ENCODE assay signal across 26 mouse cellular contexts in genomic region chr2:165187648-165188380, GRCm38 (mm10). TPM values are rescaled to one million over a fixed set of nuclear protein-coding genes. Genes with fewer than 3 reads are reported as not detected.
DNase-seq lines count a peak whose midpoint lies in the region; ATAC-seq and TF ChIP-seq lines count a peak whose summit lies in the region.
"Had no signal": no experiment of that assay in that cellular context is flagged by ENCODE, and none has a peak within 500 bp of the region (broad histone marks: within the 10 kb centered on the region; RNA-seq: fewer than 3 reads in every experiment).

No protein-coding gene starts in this region.

- no peak for ATAC-seq in midbrain, postnatal 0 days (ENCODE audit: low FRiP score)
- no peak for ATAC-seq in midbrain, embryonic 11.5 days (ENCODE audit: low FRiP score)
- no peak for ATAC-seq in erythroblast, adult 5-6 weeks (replicated peaks; ENCODE audit: low FRiP score, poor library complexity, severe bottlenecking)
- ATAC-seq: forebrain, embryonic 16.5 days; intestine, embryonic 15.5 days had no signal

- no peaks in the 10 kb centered on the region for H3K36me3 ChIP-seq in midbrain, postnatal 0 days (ENCODE audit: insufficient read depth, low read length)
- H3K36me3 ChIP-seq in midbrain, embryonic 11.5 days (ENCODE audit: control insufficient read depth, insufficient read depth, low read length), result no peaks in the 10 kb centered on the region
- H3K36me3 ChIP-seq: forebrain, embryonic 10.5 days; intestine, embryonic 15.5 days; limb, embryonic 10.5 days; liver, embryonic 15.5 days; lung, embryonic 15.5 days; neural tube, embryonic 12.5 days had no signal

- WGBS in midbrain, postnatal 0 days, result 76% methylated on average over 9 of the region's 9 CpGs
- 85% methylated on average over 9 of the region's 9 CpGs for whole genome bisulfite sequencing in midbrain, embryonic 11.5 days

- no peak overlapping the region for H3K9ac ChIP-seq in midbrain, postnatal 0 days (replicated peaks; ENCODE audit: low read length, poor library complexity, severe bottlenecking)
- no peak overlapping the region for H3K9ac ChIP-seq in midbrain, embryonic 11.5 days (ENCODE audit: low read length)
- H3K9ac ChIP-seq: intestine, embryonic 15.5 days; liver, embryonic 15.5 days; lung, embryonic 15.5 days; neural tube, embryonic 12.5 days had no signal

- H3K27ac ChIP-seq in midbrain, postnatal 0 days (ENCODE audit: low read depth, low read length), result no peak overlapping the region
- no peak overlapping the region for H3K27ac ChIP-seq in midbrain, embryonic 11.5 days (ENCODE audit: low read depth, low read length)
- H3K27ac ChIP-seq: forebrain, embryonic 10.5 days; intestine, embryonic 15.5 days; limb, embryonic 10.5 days; liver, embryonic 15.5 days; lung, embryonic 15.5 days; neural tube, embryonic 12.5 days had no signal

- no peaks in the 10 kb centered on the region for H3K9me3 ChIP-seq in midbrain, postnatal 0 days (ENCODE audit: low read length)
- H3K9me3 ChIP-seq in midbrain, embryonic 11.5 days (ENCODE audit: control insufficient read depth, low read length), result no peaks in the 10 kb centered on the region
- H3K9me3 ChIP-seq: forebrain, embryonic 10.5 days; intestine, embryonic 15.5 days; limb, embryonic 10.5 days; liver, embryonic 15.5 days; lung, embryonic 15.5 days; neural tube, embryonic 12.5 days had no signal

- intact Hi-C loops in heart, postnatal 25 days (cut with DNase I), result no loop called here

- no peak overlapping the region for H3K4me2 ChIP-seq in midbrain, postnatal 0 days (ENCODE audit: low read depth, low read length, poor library complexity, severe bottlenecking)
- H3K4me2 ChIP-seq in midbrain, embryonic 11.5 days, result no peak overlapping the region
- H3K4me2 ChIP-seq: intestine, embryonic 15.5 days; liver, embryonic 15.5 days; lung, embryonic 15.5 days; neural tube, embryonic 12.5 days had no signal

- H3K27me3 ChIP-seq in midbrain, postnatal 0 days (ENCODE audit: insufficient read depth, low read length), result no peaks in the 10 kb centered on the region; the same call in 1 of the 2 replicates
- H3K27me3 ChIP-seq in midbrain, embryonic 11.5 days (ENCODE audit: control insufficient read depth, insufficient read depth, low read length), result no peaks in the 10 kb centered on the region

- no peaks in the 10 kb centered on the region; the same call in 1 of the 2 replicates for H3K4me1 ChIP-seq in midbrain, postnatal 0 days (ENCODE audit: insufficient read depth, low read length)
- H3K4me1 ChIP-seq in midbrain, embryonic 11.5 days (ENCODE audit: control insufficient read depth, insufficient read depth, low read length), result peaks cover 5% of the 10 kb centered on the region; the same call in 1 of the 2 replicates
- H3K4me1 ChIP-seq: megakaryocyte, embryonic 14.5 days had no signal

- H3K4me3 ChIP-seq in midbrain, postnatal 0 days (ENCODE audit: low read depth, low read length), result no peak overlapping the region
- no peak overlapping the region for H3K4me3 ChIP-seq in midbrain, embryonic 11.5 days (ENCODE audit: low read depth, low read length)
- H3K4me3 ChIP-seq: forebrain, embryonic 10.5 days; intestine, embryonic 15.5 days; limb, embryonic 10.5 days; liver, embryonic 15.5 days; lung, embryonic 15.5 days; megakaryocyte, embryonic 14.5 days; neural tube, embryonic 12.5 days had no signal

- TF ChIP-seq CTCF in midbrain, postnatal 0 days (IDR thresholded peaks at IDR 0.05), result no peak

- DNase-seq in heart, adult 9 months (ENCODE audit: low spot score in 2 of 2), result peak; percentile 52 to 65
- DNase-seq in heart, postnatal 25 days (ENCODE audit: low spot score), result no peak
- DNase-seq in midbrain, postnatal 0 days (ENCODE audit: low spot score), result peak; percentile 53
- DNase-seq in midbrain, embryonic 11.5 days (ENCODE audit: low spot score, missing footprints), result no peak
- DNase-seq in adrenal gland, postnatal 25 days, result peak; percentile 19
- DNase-seq in right cerebral cortex, adult 18-20 months, result no peak
- DNase-seq: cerebellum, adult 11 months; cerebellum, adult 9-11 months; gastrocnemius, postnatal 14 days; kidney, adult 8-10 months; kidney, postnatal 10 days; liver; lung, postnatal 36 days; midbrain, embryonic 14.5 days; thymus, postnatal 14 days had no signal

RNA-seq across cellular contexts. Expression of gene Cdh22, which starts 46.8 kb away (rescaled TPM):
- total RNA-seq in heart, postnatal 25 days (2021), result under 1 TPM; 0.36 to 0.42 TPM
- 41.3 and 47.9 TPM in 2 replicates for total RNA-seq in midbrain, postnatal 0 days (2014; rRNA removed)
- polyA plus RNA-seq in midbrain, postnatal 0 days (2015; fragmentation: Nextera tagmentation; extraction: Ambion mirVana), result 21.9 and 23.2 TPM in 2 replicates
- polyA plus RNA-seq in midbrain, embryonic 11.5 days (2014; fragmentation: Nextera tagmentation; extraction: Ambion mirVana), result 4.8 and 6.4 TPM in 2 replicates
- 0.57 and 1.2 TPM in 2 replicates for total RNA-seq in adrenal gland, postnatal 25 days (2021)
- total RNA-seq in erythroblast, adult 5-6 weeks (2015; ENCODE audit: low replicate concordance), result not detected in 2 replicates
- total RNA-seq in erythroblast, adult 5-6 weeks (2017; ENCODE audit: low replicate concordance), result not detected in 2 replicates
- total RNA-seq: common myeloid progenitor, adult 5-6 weeks; MEL had no signal
- polyA plus RNA-seq: liver, embryonic 15.5 days had no signal

Comparison
In these comparisons a context has a peak if more than half of its experiments do, and no peak if none do; other contexts are left out.
1. DNase-seq: peak in heart, adult 9 months (2 of 2), midbrain, postnatal 0 days (single experiment) and adrenal gland, postnatal 25 days (single experiment); none in heart, postnatal 25 days (single experiment), midbrain, embryonic 11.5 days (single experiment) and right cerebral cortex, adult 18-20 months (single experiment).
2. RNA of gene Cdh22, which starts 46.8 kb away (total RNA-seq): 41.3 to 47.9 TPM in midbrain, postnatal 0 days; 0.57 to 1.2 TPM in adrenal gland, postnatal 25 days, 0.36 to 0.42 TPM in heart, postnatal 25 days and not detected in erythroblast, adult 5-6 weeks; every median in the first group is over 10 times any median in the second.